ENCODE assay signal across 23 mouse cellular contexts in the genomic region with DNA sequence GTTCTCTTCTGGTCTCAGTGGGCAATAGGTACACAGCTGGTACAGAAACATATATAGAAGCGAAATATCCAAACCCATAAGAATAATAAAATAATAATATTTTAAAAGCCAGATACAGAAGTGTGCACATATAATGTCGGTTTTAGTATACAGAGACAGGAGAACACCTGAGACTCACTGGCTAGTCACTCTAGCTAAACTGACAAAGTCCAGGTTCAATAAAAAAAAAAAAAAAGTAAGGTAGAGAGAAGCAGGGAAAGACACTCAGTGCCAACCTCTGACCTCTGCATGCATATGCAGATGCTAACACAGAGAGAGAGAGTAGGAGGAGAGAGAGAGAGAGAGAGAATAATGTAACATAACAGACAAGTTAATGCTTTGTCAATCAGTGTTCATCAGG. TPM values are rescaled to one million over a fixed set of nuclear protein-coding genes. Genes with fewer than 3 reads are reported as not detected.
DNase-seq lines count a peak whose midpoint lies in the region; ATAC-seq and TF ChIP-seq lines count a peak whose summit lies in the region.
"Had no signal": no experiment of that assay in that cellular context is flagged by ENCODE, and none has a peak within 500 bp of the region (broad histone marks: within the 10 kb centered on the region; RNA-seq: fewer than 3 reads in every experiment).

No protein-coding gene starts in this region.

- H3K36me3 ChIP-seq in intestine, embryonic 16.5 days (ENCODE audit: control insufficient read depth, insufficient read depth, low read length), result no peaks in the 10 kb centered on the region
- H3K36me3 ChIP-seq: embryonic facial prominence, embryonic 10.5 days; embryonic facial prominence, embryonic 12.5 days; forebrain, embryonic 15.5 days had no signal

- no peak overlapping the region for H3K4me2 ChIP-seq in intestine, embryonic 16.5 days (ENCODE audit: low read depth, low read length)
- H3K4me2 ChIP-seq: embryonic facial prominence, embryonic 12.5 days; forebrain, embryonic 13.5 days; forebrain, embryonic 15.5 days had no signal

- no peak for TF ChIP-seq CTCF in left cerebral cortex, adult 2 months (IDR thresholded peaks at IDR 0.05)

- peak; percentile 1 for DNase-seq in large intestine, adult 2 months (ENCODE audit: low read depth, low spot score)
- DNase-seq in lung, postnatal 36 days, result no peak
- no peak for DNase-seq in left cerebral cortex, adult 2 months (ENCODE audit: extremely low spot score in 1 of 2, low spot score in 2 of 2)
- no peak for DNase-seq in kidney, adult 9 months
- DNase-seq: adrenal gland, adult 8-10 months; adrenal gland, postnatal 14 days; adrenal gland, postnatal 36 days; cerebellum, adult 11-12 months; cerebellum, adult 2 months; cerebellum, adult 9-10 months; cerebellum, postnatal 10 days; cerebellum, postnatal 25 days; forebrain, postnatal 0 days had no signal

- ATAC-seq in intestine, embryonic 16.5 days, result peak; percentile 65
- ATAC-seq: forebrain, embryonic 13.5 days; forebrain, embryonic 15.5 days; forebrain, postnatal 0 days had no signal

- intact Hi-C loops in left cerebral cortex, adult 2 months (cut with DNase I), result no loop called here

- H3K4me3 ChIP-seq in intestine, embryonic 16.5 days (ENCODE audit: low read length), result no peak overlapping the region
- no peak overlapping the region for H3K4me3 ChIP-seq in left cerebral cortex, adult 2 months
- H3K4me3 ChIP-seq: embryonic facial prominence, embryonic 10.5 days; embryonic facial prominence, embryonic 12.5 days; forebrain, embryonic 13.5 days; forebrain, embryonic 15.5 days had no signal

- WGBS in intestine, embryonic 16.5 days, result 82% methylated on average over 2 of the region's 2 CpGs
- WGBS in large intestine, adult 2 months, result 53% methylated on average over 2 of the region's 2 CpGs

- no peaks in the 10 kb centered on the region for H3K4me1 ChIP-seq in intestine, embryonic 16.5 days (ENCODE audit: control insufficient read depth, insufficient read depth, low read length)
- H3K4me1 ChIP-seq: embryonic facial prominence, embryonic 10.5 days; embryonic facial prominence, embryonic 12.5 days; forebrain, embryonic 13.5 days; forebrain, embryonic 15.5 days had no signal

- no peak overlapping the region for H3K27ac ChIP-seq in intestine, embryonic 16.5 days (ENCODE audit: low read length)
- H3K27ac ChIP-seq in left cerebral cortex, adult 2 months, result no peak overlapping the region
- H3K27ac ChIP-seq: embryonic facial prominence, embryonic 10.5 days; embryonic facial prominence, embryonic 12.5 days; forebrain, embryonic 13.5 days; forebrain, embryonic 15.5 days had no signal

- H3K9ac ChIP-seq in intestine, embryonic 16.5 days (ENCODE audit: low read depth, low read length), result no peak overlapping the region
- H3K9ac ChIP-seq: embryonic facial prominence, embryonic 12.5 days; forebrain, embryonic 13.5 days; forebrain, embryonic 15.5 days; forebrain, postnatal 0 days had no signal

- no peaks in the 10 kb centered on the region for H3K9me3 ChIP-seq in intestine, embryonic 16.5 days (ENCODE audit: control insufficient read depth, low read length)
- H3K9me3 ChIP-seq: embryonic facial prominence, embryonic 10.5 days; embryonic facial prominence, embryonic 12.5 days; forebrain, embryonic 13.5 days; forebrain, embryonic 15.5 days had no signal

- no peaks in the 10 kb centered on the region for H3K27me3 ChIP-seq in intestine, embryonic 16.5 days (replicated peaks; ENCODE audit: control insufficient read depth, insufficient read depth, low read length)
- H3K27me3 ChIP-seq: embryonic facial prominence, embryonic 12.5 days; forebrain, embryonic 13.5 days; forebrain, embryonic 15.5 days had no signal

RNA-seq across cellular contexts. Expression of gene Gm34302, which starts 25.8 kb away (rescaled TPM):
- not detected in 2 replicates for polyA plus RNA-seq in intestine, embryonic 16.5 days (2015; fragmentation: Nextera tagmentation; extraction: Ambion mirVana)
- not detected in 2 replicates for polyA plus RNA-seq in large intestine, adult 2 months (2012; rRNA removed)
- total RNA-seq in left cerebral cortex, adult 2 months (2021), result not detected
- total RNA-seq: adrenal gland, adult 8-10 months; adrenal gland, postnatal 14 days; adrenal gland, postnatal 36 days; ES-E14; forebrain, postnatal 0 days; MEL had no signal
- polyA plus RNA-seq: C2C12; cerebellum, adult 2 months; cortical plate, adult 2 months; embryonic facial prominence, embryonic 10.5 days; embryonic facial prominence, embryonic 12.5 days; forebrain, embryonic 11.5 days; forebrain, embryonic 13.5 days; forebrain, embryonic 15.5 days; forebrain, postnatal 0 days had no signal
